Mouse (Mus musculus) lung, postnatal 0 days (tissue): ENCODE data around the gene Prr7.

Experiments
- CTCF ChIP-seq: IDR thresholded peaks from 2 replicates; pipeline ENCODE4 v1.5.1; 2016; ENCODE audit warnings: antibody characterized with exemption, mild to moderate bottlenecking
- EP300 ChIP-seq: IDR thresholded peaks from 2 replicates; pipeline ENCODE4 v1.6.1; 2016; ENCODE audit warnings: antibody characterized with exemption, mild to moderate bottlenecking, control low read depth

GRCm38 (mm10) chr13:55444286-55444936 lies 19.7 kb upstream of the Prr7 start:
- TF ChIP-seq CTCF (no peak), EP300 (0 out of 2 replicates have a peak, but pooled peaks have one; percentile 40)
